Mouse (Mus musculus): ENCODE measurements around the gene Npc2.

GRCm38 (mm10) chr12:84805228-84805842 is 32.4 kb upstream of the Npc2 start:
- TF ChIP-seq CTCF (conservative IDR thresholded peaks at IDR 0.05 in 1 of 2, IDR thresholded peaks at IDR 0.05 in 1 of 2; ENCODE audit: low read depth in 2 of 2, low read length in 2 of 2) = no peak
- no peak for TF ChIP-seq ZC3H11A (IDR thresholded peaks at IDR 0.05; ENCODE audit: low read depth, low read length)
- no peak for TF ChIP-seq ETS1 (conservative IDR thresholded peaks at IDR 0.05; ENCODE audit: low read depth, low read length)
- no peak for TF ChIP-seq POLR2A (IDR thresholded peaks at IDR 0.05; ENCODE audit: low read depth, low read length)
- TF ChIP-seq EP300 (IDR thresholded peaks at IDR 0.05; ENCODE audit: low read length) = no peak
- TF ChIP-seq MAZ (IDR thresholded peaks at IDR 0.05; ENCODE audit: low read depth, low read length) = no peak
- TF ChIP-seq E2F4 (IDR thresholded peaks at IDR 0.05; ENCODE audit: insufficient replicate concordance, low read depth, low read length) = no peak
- TF ChIP-seq SMC3 (IDR thresholded peaks at IDR 0.05; ENCODE audit: low read depth, low read length) = no peak
- no peak for TF ChIP-seq RAD21 (IDR thresholded peaks at IDR 0.05; ENCODE audit: low read depth, low read length)
- TF ChIP-seq JUND (conservative IDR thresholded peaks at IDR 0.05; ENCODE audit: low read depth, low read length) = no peak

Data from CH12.LX (cell line).